Mouse (Mus musculus) left cerebral cortex, adult 8-10 months (tissue): ENCODE results near the gene Kmt5a. TPM values are rescaled to one million over a fixed set of nuclear protein-coding genes. Genes with fewer than 3 reads are reported as not detected.

Experiments
- DNase-seq, 2 experiments: peaks; one replicate each; pipeline ENCODE4 v3.0.0; 2022; ENCODE audit warnings: low spot score in 2 of 2
- microRNA-seq, 2 experiments: library from miRNA; unstranded; fragments of <30 nt; microRNA quantifications; one replicate each; pipeline ENCODE4 v1.2.0; 2022
- total RNA-seq, 4 experiments: library from RNA; stranded (reverse); gene quantifications; 2 replicates each; pipeline ENCODE4 v1.2.4; 2022

Gene Kmt5a
- total RNA-seq, 4 experiments from 2014 or later = 46.3 to 56.1 (median 53.9) TPM

DNA sequence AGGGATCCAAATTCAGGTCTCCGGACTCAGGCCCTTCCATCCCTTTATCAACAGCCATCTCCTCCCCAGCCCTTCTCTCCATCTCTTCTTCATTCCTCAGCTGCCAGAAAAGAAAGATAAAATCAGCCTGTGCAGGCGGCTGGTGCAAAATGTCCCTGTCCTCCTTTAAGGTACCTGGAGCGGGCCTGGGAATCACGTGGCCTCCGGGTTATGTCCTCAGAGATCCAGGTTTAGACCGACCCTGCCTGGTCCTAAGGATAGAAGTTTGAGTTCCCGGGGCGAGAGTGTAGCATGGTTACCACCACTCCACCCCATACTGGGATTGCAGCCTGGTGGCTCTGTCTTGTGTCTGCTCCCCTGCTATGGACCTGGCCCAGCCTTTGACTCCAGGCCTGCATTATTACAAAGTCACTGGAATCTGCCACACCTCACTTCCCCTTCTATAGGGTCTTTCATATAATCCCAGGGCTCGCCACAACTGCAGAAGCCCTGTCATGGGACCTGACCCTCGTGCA, 70.9 kb downstream of the Kmt5a start:
- no peak for DNase-seq

Small RNA genes lying within 50 kb of the gene (microRNA-seq; reads per million reads assigned to microRNA genes)
- gene Gm27486 = 1.5 to 3.2 reads per million in 2 experiments

Other genes starting within 250 kb of the Kmt5a start
- gene Pitpnm2, start 190.2 kb upstream of the Kmt5a start, total RNA-seq = 100 to 1,000 TPM; 235 to 257 (median 249) TPM
- gene Mphosph9, start 112.0 kb upstream of the Kmt5a start, total RNA-seq = 10 to 100 TPM; 23.8 to 29.4 (median 27.1) TPM
- 10 to 100 TPM in 3 of 4 experiments, 1 to 10 TPM in 1; 9.1 to 14.1 (median 12.8) TPM for gene 2810006K23Rik, start 111.8 kb upstream of the Kmt5a start, total RNA-seq
- 100 to 1,000 TPM; 126 to 160 (median 136) TPM for gene Cdk2ap1, start 76.8 kb upstream of the Kmt5a start, total RNA-seq
- 100 to 1,000 TPM; 137 to 172 (median 153) TPM for gene Sbno1, start 13.9 kb upstream of the Kmt5a start, total RNA-seq
- gene Rilpl2, start 38.4 kb downstream of the Kmt5a start, total RNA-seq = 10 to 100 TPM; 13.3 to 18.3 (median 15.8) TPM
- 10 to 100 TPM; 19.0 to 29.8 (median 23.9) TPM for gene Snrnp35, start 43.2 kb downstream of the Kmt5a start, total RNA-seq
- gene Rilpl1, start 91.5 kb downstream of the Kmt5a start, total RNA-seq = 10 to 100 TPM; 51.6 to 69.0 (median 61.8) TPM
- gene Tmed2, start 100.8 kb downstream of the Kmt5a start, total RNA-seq = 100 to 1,000 TPM; 104 to 114 (median 110) TPM
- gene Ddx55, start 112.9 kb downstream of the Kmt5a start, total RNA-seq = 10 to 100 TPM; 24.9 to 28.0 (median 27.0) TPM
- 10 to 100 TPM; 30.2 to 38.8 (median 32.8) TPM for gene Eif2b1, start 139.2 kb downstream of the Kmt5a start, total RNA-seq
- 10 to 100 TPM; 24.3 to 27.5 (median 25.7) TPM for gene Gtf2h3, start 139.2 kb downstream of the Kmt5a start, total RNA-seq
- gene Atp6v0a2, start 188.6 kb downstream of the Kmt5a start, total RNA-seq = 10 to 100 TPM; 55.7 to 63.9 (median 61.6) TPM